8 mouse cellular contexts compared by ENCODE assay signal in genomic region chr12:51348698-51348998, GRCm38 (mm10). TPM values are rescaled to one million over a fixed set of nuclear protein-coding genes. Genes with fewer than 3 reads are reported as not detected.
A peak's percentile ranks its signal among the peaks of the same experiment; 100 is the strongest.
DNase-seq lines count a peak whose midpoint lies in the region; ATAC-seq and TF ChIP-seq lines count a peak whose summit lies in the region.

No protein-coding gene starts in this region.

- WGBS in embryonic facial prominence, embryonic 10.5 days, result under 1% methylated on average over 10 of the region's 10 CpGs
- 0% methylated on average over 10 of the region's 10 CpGs for WGBS in hindbrain, embryonic 14.5 days
- under 1% methylated on average over 10 of the region's 10 CpGs for WGBS in midbrain, embryonic 16.5 days

- peaks cover 19% of the 10 kb centered on the region for H3K4me1 ChIP-seq in embryonic facial prominence, embryonic 10.5 days
- H3K4me1 ChIP-seq in hindbrain, embryonic 14.5 days (replicated peaks; ENCODE audit: control insufficient read depth, insufficient read depth, low read length), result peaks cover 21% of the 10 kb centered on the region
- peaks cover 16% of the 10 kb centered on the region for H3K4me1 ChIP-seq in midbrain, embryonic 16.5 days (ENCODE audit: control insufficient read depth, insufficient read depth, low read length)

- peak overlapping the region; percentile 80 for H3K4me2 ChIP-seq in hindbrain, embryonic 14.5 days (replicated peaks)
- peak overlapping the region; percentile 48 for H3K4me2 ChIP-seq in midbrain, embryonic 16.5 days (ENCODE audit: low read length)

- H3K27ac ChIP-seq in left cerebral cortex, adult 2 months, result peak overlapping the region; percentile 86
- H3K27ac ChIP-seq in embryonic facial prominence, embryonic 10.5 days (replicated peaks), result peak overlapping the region; percentile 98
- peak overlapping the region; percentile 89 for H3K27ac ChIP-seq in hindbrain, embryonic 14.5 days
- peak overlapping the region; percentile 89 for H3K27ac ChIP-seq in midbrain, embryonic 16.5 days (ENCODE audit: low read length)

- no peak for TF ChIP-seq CTCF in left cerebral cortex, adult 2 months (IDR thresholded peaks at IDR 0.05)

- ATAC-seq in hindbrain, embryonic 14.5 days (ENCODE audit: low FRiP score), result peak; percentile 17; the same call in 1 of the 2 replicates
- peak; percentile 46 for ATAC-seq in midbrain, embryonic 16.5 days

- no peak for DNase-seq in left cerebral cortex, adult 2 months (ENCODE audit: extremely low spot score in 1 of 2, low spot score in 2 of 2)
- no peak for DNase-seq in left cerebral cortex, postnatal 14 days (ENCODE audit: low spot score in 2 of 2)
- no peak for DNase-seq in embryonic facial prominence, embryonic 10.5 days (ENCODE audit: low spot score)
- no peak for DNase-seq in hindbrain, embryonic 14.5 days (ENCODE audit: low spot score)
- DNase-seq in frontal cortex, postnatal 10 days (ENCODE audit: low spot score in 2 of 2), result no peak
- DNase-seq in gastrocnemius, postnatal 4 days (ENCODE audit: low spot score in 2 of 2), result no peak
- no peak for DNase-seq in right cerebral cortex, postnatal 36 days (ENCODE audit: low spot score in 2 of 2)

- H3K4me3 ChIP-seq in left cerebral cortex, adult 2 months, result peak overlapping the region; percentile 93
- peak overlapping the region; percentile 81 for H3K4me3 ChIP-seq in embryonic facial prominence, embryonic 10.5 days
- H3K4me3 ChIP-seq in hindbrain, embryonic 14.5 days (replicated peaks; ENCODE audit: low read length), result peak overlapping the region; percentile 76
- H3K4me3 ChIP-seq in midbrain, embryonic 16.5 days (ENCODE audit: low read depth, low read length), result peak overlapping the region; percentile 89

- H3K27me3 ChIP-seq in embryonic facial prominence, embryonic 10.5 days (replicated peaks; ENCODE audit: low read depth, poor library complexity, severe bottlenecking), result no peaks in the 10 kb centered on the region
- H3K27me3 ChIP-seq in hindbrain, embryonic 14.5 days (ENCODE audit: control insufficient read depth, insufficient read depth, low read length), result no peaks in the 10 kb centered on the region
- no peaks in the 10 kb centered on the region for H3K27me3 ChIP-seq in midbrain, embryonic 16.5 days (ENCODE audit: control insufficient read depth, insufficient read depth, low read depth, low read length)

- H3K36me3 ChIP-seq in embryonic facial prominence, embryonic 10.5 days (replicated peaks), result peaks cover 34% of the 10 kb centered on the region
- H3K36me3 ChIP-seq in hindbrain, embryonic 14.5 days (replicated peaks; ENCODE audit: control insufficient read depth, insufficient read depth), result peaks cover 21% of the 10 kb centered on the region
- no peaks in the 10 kb centered on the region for H3K36me3 ChIP-seq in midbrain, embryonic 16.5 days (ENCODE audit: control insufficient read depth, insufficient read depth, low read length)

- H3K9ac ChIP-seq in hindbrain, embryonic 14.5 days, result peak overlapping the region; percentile 90
- peak overlapping the region; percentile 95 for H3K9ac ChIP-seq in midbrain, embryonic 16.5 days (ENCODE audit: low read depth, low read length)

- H3K9me3 ChIP-seq in embryonic facial prominence, embryonic 10.5 days, result no peaks in the 10 kb centered on the region
- H3K9me3 ChIP-seq in hindbrain, embryonic 14.5 days (ENCODE audit: control insufficient read depth, low read length), result no peaks in the 10 kb centered on the region
- no peaks in the 10 kb centered on the region for H3K9me3 ChIP-seq in midbrain, embryonic 16.5 days (replicated peaks; ENCODE audit: control insufficient read depth, low read length, poor library complexity, severe bottlenecking)

- intact Hi-C loops in left cerebral cortex, adult 2 months (cut with DNase I), result loop anchor here (5.0 kb wide), 1 partner anchor 1976 kb away; no protein-coding TSS in a partner anchor
- intact Hi-C loops in left cerebral cortex, postnatal 14 days (cut with DNase I), result loop anchor here (10.0 kb wide), 1 partner anchor 1974 kb away; no protein-coding TSS in a partner anchor

RNA-seq across cellular contexts. Expression of gene G2e3, which starts 0.8 kb away (rescaled TPM):
- 10 to 100 TPM; 10.3 to 11.5 TPM for total RNA-seq in left cerebral cortex, adult 2 months (2021)
- total RNA-seq in left cerebral cortex, postnatal 14 days (2021), result 1 to 10 TPM; 8.7 to 9.0 TPM
- 45.4 and 48.4 TPM in 2 replicates for polyA plus RNA-seq in embryonic facial prominence, embryonic 10.5 days (2016; fragmentation: Nextera tagmentation; extraction: Ambion mirVana)
- 15.6 and 16.2 TPM in 2 replicates for polyA plus RNA-seq in hindbrain, embryonic 14.5 days (2014; fragmentation: Nextera tagmentation; extraction: Ambion mirVana)
- polyA plus RNA-seq in midbrain, embryonic 16.5 days (2015; fragmentation: Nextera tagmentation; extraction: Ambion mirVana), result 13.5 and 16.5 TPM in 2 replicates
- 10 to 100 TPM; 10.4 to 11.5 TPM for total RNA-seq in gastrocnemius, postnatal 4 days (2021)

RNA-seq across cellular contexts. Expression of gene Scfd1, which starts 28.7 kb away (rescaled TPM):
- 10 to 100 TPM; 37.5 to 40.3 TPM for total RNA-seq in left cerebral cortex, adult 2 months (2021)
- total RNA-seq in left cerebral cortex, postnatal 14 days (2021), result 10 to 100 TPM; 38.6 to 41.3 TPM
- 62.3 and 63.7 TPM in 2 replicates for polyA plus RNA-seq in embryonic facial prominence, embryonic 10.5 days (2016; fragmentation: Nextera tagmentation; extraction: Ambion mirVana)
- 77.1 and 77.6 TPM in 2 replicates for polyA plus RNA-seq in hindbrain, embryonic 14.5 days (2014; fragmentation: Nextera tagmentation; extraction: Ambion mirVana)
- polyA plus RNA-seq in midbrain, embryonic 16.5 days (2015; fragmentation: Nextera tagmentation; extraction: Ambion mirVana), result 68.4 and 70.5 TPM in 2 replicates
- 10 to 100 TPM; 42.0 to 45.4 TPM for total RNA-seq in gastrocnemius, postnatal 4 days (2021)
